Mouse (Mus musculus) ZHBTc4 (cell line): ENCODE data around the gene Mansc1.

ENCODE experiments used
- DNase-seq: peaks from one replicate; pipeline ENCODE4 v3.0.0-alpha.2; 2011; ENCODE audit warnings: low read depth, low spot score

Mansc1 gene

GRCm38 (mm10) chr6:134639210-134639609 lies 6.9 kb upstream of the Mansc1 start, which contains the start of gene Borcs5:
Gene Borcs5, plus strand, starts transcription at chr6:134639510.
- DNase-seq = no peak

DNA sequence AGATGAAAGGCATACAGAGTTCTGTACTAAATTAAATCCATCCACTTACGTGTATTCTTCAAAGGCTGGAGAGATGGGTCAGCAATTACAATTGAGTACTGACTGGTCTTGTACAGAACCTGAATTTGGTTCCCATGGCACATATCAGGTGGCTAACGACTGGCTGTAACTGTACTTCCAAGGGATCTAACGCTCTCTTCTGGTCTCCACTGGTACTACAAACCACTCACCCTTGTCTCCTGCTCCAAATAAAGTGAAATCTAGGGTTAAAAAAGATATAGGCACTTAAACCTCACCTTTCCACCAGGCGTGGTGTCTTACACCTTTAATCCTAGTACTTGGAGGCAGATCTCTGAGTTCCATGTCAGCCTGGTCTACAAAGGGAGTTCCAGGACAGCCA lies 4.2 kb upstream of the Mansc1 start:
- DNase-seq = peak; percentile 56

GRCm38 (mm10) chr6:134633553-134633952 lies 1.3 kb upstream of the Mansc1 start:
- DNase-seq = no peak

GRCm38 (mm10) chr6:134632756-134633155 lies 468 bp upstream of the Mansc1 start:
- DNase-seq = no peak

DNA sequence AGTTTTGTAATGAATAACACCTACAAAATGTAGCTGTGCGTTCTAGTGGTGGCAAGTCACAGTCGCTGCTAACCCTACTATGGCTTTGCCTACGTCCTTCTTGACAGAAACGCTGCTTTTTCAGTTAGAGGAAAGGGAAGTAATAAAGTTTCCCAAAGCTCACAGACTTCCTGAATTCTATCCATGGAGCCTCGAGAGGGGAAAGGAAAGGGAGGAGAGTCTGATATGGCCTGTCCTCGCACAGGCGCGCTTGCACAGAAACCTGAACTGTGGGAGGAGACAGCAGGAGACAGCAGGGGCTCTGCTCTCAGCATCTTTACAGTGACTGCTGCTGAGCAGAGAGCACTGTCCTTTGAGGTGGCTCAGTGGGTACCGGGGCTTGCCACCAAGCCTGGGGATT lies 1.8 kb downstream of the Mansc1 start:
- no peak for DNase-seq

DNA sequence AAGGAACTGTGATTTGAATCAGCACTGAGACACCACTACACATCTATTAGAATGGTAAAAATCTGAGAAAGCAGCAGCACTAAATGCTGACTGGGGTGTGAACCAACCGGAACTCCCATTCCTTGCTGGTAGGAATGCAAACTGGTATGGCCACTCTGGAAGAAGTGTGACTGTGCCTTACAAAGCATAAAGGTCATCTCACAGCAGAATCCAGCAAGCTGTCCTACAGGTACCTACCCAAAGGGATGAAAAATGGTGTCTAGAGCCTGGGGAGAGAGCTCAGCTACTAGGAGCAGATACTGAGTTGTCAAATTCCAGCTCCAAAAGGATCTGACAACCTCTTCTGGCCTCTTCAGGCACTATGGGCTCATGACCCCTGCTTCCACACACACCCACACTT lies 5.7 kb downstream of the Mansc1 start:
- DNase-seq = no peak

DNA sequence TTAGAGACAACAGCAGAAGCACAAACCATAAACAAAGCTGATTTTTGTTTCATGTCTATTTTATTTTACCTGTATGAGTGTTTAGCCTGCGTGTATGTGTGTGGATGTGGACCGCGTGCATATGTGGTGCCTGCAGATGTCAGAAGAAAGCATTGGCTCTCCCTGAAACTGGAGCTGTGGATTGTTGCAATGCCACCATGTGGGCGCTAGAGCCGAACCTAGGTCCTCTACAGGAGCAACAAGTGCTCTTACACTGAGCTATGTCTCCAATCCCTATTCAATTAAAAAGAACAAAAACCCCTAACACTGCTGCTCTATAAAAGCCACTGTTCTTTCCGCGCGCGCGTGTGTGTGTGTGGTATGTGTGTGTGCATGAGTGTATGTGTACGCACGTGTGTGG lies 6.9 kb downstream of the Mansc1 start:
- peak; percentile 71 for DNase-seq

GRCm38 (mm10) chr6:134621552-134621949 lies 10.7 kb downstream of the Mansc1 start:
- peak; percentile 50 for DNase-seq

DNA sequence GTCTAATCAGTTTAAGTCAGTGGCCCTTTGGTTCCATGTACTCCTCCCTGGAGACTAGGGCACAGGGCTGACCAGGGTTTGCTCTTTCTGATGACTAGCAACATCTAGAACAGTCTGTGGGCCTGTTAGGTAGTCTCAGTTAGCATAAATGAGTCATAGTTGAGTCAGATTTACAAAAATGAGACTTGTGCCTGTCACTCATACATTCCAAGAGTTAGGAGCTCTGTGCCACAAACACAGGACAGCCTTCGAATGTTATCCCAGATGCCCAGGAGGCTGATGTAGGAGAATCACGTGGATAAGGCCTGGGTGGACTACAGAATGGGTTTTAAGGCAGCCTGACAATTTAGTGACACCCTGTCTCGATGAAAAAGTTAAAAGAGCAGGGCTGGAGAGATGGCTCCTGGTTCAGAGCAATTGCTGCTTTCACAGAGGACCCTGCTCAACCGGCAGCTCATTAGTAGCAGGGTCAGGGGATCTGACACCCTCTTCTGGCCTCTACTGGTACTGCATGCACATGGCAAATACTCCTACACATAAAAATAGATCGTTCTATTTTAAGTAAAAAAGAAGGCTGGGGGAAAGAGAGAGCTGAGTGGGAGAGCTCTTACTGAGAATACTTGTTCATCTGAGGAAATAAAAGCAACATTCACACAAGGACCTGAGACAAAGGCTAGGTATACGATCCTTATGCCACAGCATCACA lies 11.3 kb downstream of the Mansc1 start:
- peak; percentile 81 for DNase-seq

DNA sequence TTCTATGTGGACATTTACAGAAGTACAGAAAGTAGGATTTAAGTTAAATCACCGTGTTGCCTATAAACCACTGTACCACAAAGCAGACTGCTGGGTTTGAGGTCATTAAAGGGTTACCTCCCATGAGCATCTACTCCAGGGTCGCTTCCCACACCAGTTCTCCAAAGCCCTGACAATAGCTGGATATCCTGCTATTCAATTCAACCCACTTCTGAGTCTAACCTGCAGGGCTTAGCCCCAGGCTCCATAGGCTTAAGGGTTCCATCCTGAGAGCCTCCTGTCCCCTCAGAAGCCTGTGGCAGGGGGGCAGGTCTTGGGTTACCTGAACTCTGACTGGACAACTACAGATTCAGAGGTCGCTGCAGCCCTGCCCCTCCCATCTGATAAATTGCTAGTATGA lies 12.2 kb downstream of the Mansc1 start:
- no peak for DNase-seq

GRCm38 (mm10) chr6:134617589-134617988 lies 14.7 kb downstream of the Mansc1 start:
- DNase-seq = peak; percentile 77

DNA sequence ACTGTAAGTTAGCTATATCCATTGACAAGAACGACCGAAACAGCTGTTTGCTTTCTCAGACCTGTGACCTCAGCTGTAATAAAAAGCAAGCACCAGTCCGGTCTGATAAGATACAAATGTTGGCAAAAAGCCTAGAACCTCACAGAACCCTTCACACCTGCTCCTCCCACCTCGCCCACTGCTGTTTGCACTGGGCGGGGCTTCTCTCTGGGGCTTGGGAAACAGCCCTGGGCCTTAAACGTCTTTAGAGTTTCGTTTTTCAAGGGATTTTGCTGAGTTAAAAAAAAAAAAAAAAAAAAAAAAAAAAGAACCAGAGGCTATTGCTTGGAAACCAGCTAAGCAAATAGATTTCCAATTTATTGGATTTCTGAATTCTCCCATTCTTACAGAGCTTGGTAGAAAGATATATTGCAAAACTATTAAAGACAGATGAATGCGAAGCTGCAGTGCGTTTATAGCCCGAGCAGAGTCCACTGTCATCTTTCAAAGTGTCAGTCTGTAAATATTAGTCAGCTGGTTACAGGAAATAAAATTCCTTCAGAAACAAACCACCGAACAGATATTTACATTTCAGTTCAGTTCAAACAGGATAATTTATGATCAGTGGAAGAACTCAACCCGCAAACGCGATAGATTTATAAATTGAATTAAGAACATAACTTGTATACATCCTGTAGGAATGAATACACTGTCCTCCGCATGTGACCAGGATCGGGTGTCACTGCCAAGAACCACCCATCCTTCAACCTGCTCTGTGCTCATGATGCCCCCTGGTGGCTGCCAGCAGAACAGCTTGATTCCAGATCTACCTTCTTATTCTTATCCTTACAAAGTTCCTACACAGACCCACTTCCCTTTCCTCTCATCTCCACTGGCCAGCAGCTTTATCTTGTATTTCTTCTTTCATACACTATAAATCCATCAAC lies 17.3 kb downstream of the Mansc1 start:
- peak; percentile 87 for DNase-seq

DNA sequence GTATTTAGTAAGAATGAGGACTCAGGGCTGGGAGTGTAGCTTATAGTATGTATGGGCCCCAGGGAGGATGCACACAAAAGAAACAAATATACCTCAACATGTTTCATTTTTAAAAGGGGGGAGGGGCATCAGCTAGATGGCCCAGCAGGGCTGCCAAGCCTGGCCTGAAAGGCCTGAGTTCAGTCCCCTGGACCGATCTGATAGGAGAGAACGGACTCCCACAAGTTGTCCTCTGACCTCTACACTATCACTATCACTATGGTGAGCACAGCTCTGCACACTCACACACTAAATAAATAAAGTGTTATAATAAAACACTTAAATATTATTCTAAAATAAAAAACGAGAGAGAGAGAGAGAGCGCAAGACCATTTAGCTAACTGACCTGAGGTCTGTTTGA lies 18.0 kb downstream of the Mansc1 start:
- DNase-seq = no peak

DNA sequence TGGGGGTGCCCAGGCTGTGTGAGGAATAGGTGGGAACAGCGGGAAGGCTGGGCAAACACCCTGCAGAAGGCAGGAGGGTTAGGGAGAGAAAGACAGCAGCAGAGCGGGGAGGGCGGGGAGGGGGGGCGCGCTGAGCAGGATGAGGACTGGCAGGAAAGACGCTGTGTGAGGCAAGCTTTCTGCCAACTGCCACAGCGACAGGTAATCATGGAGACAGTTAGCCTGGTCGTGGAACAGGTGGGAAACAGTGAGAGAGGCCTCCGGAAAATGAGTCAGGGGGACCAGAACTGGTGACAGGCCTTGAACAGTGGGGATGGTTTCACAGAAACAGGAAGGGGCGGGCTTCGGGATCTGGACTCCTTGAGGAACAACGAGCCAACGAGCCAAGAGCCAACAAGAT lies 20.4 kb downstream of the Mansc1 start:
- no peak for DNase-seq

DNA sequence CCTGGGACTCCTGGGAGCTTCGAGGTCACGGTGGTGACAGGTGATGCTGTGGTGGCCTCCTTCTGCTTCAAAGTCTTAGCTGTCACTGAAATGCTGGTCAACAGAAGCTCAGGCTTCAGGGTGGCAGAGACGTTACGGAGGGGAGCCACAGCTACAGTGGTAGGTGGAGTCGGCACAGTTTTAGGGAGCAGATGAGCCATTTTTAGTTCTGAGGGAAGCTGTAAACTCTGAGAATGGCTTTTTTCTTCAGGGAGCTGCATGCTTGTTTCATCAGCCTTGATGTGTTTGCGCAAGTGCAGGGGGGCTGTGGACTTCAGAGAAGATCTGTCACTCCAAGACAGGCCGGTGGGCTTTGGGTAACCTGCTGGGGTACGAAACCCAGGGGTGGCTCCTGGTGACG lies 21.9 kb downstream of the Mansc1 start:
- DNase-seq = no peak

GRCm38 (mm10) chr6:134606949-134607746 lies 25.1 kb downstream of the Mansc1 start:
- peak; percentile 40 for DNase-seq

- DNase-seq = no peak
These were observed 25.7 kb downstream of the Mansc1 start for GRCm38 (mm10) chr6:134606540-134606939.

DNA sequence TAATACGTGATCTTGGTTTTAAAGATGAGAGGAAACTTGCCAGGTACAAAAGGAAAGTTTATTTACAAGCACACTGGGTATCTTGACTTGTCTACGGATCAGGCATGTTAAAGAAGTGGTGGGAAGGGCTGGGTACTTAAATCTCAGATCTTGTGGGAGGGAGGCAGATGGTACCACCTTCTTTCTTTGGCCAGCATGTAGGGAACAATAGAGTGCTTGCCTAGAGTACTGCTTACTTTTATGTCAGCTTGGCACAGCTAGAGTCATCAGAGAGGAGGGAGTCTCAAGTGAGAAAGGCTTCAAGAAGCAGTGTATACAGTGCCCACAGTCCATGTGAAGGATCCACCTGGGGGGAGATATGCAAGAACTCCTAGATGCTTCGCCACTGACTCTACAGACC lies 27.1 kb downstream of the Mansc1 start:
- no peak for DNase-seq

DNA sequence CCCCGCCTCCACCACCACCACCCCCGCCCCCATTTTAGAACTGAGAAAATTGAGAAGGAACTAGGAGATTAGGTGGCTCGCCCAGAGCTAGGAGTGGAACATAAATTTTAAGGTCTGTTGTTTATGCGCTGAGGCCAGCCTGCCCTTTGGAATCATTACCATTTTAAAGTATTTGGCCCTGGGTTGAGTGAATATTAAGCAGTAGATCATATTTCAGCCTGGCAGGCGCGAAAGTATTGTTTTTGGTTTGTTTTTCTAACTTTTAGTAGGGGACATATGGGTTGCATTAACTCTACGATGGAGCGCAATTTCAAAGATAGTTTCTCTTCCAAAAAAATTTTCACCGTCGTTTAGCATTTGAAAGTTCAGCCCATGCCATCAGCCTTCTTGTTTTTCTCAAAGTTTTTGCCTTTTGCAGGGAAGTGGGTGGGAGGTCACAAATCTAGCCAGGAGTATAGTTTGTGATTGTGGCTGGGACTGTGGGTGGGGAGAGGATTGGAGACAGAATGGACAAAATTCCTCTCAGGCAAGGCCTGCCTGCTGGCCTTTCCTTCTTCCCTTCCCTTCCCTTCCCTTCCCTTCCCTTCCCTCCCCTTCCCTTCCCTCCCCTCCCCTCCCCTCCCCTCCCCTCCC lies 29.8 kb downstream of the Mansc1 start:
- DNase-seq = no peak

DNA sequence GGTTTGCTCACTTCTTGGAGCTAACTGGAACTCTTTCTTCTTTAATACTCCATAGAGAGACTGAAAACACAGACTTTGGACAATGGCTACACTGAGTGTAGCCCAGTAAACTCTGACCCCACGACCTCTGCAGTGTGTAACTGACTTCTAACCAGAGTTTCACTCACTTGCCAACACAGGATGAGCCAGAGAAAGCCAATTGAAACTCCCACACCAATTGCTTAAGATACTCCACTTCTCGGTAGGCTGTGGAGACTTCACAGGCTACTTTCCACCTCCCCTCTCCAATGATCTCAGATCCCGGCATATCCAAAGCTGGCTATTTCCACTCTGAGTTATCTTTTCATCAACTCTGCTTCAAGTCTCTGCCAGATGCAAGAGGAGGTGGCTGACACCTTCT lies 30.5 kb downstream of the Mansc1 start:
- no peak for DNase-seq

- peak; percentile 43 for DNase-seq
These were observed 31.2 kb downstream of the Mansc1 start for GRCm38 (mm10) chr6:134601130-134601529.

DNA sequence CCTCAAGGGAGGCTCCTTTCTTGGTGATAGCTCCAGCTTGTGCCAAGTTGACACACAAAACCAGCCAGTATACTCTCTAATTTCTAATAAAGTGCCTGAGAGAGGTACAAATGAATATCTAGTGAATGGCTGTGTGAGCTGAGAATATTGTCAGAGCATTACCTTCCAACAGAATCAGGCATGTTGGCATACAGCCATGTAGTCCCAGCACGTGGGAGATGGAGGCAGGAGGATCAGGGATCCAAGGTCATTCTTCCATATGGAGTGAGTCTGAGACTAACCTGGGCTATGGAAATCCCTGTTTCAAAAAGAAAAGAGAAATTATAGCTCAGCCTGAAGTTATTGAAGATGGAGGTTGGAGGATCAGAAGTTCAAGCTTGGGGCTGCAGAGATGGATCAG lies 33.0 kb downstream of the Mansc1 start:
- DNase-seq = no peak
